Mouse (Mus musculus) limb, embryonic 14.5 days (tissue): ENCODE results near the gene Mcam. TPM values are rescaled to one million over a fixed set of nuclear protein-coding genes. Genes with fewer than 3 reads are reported as not detected.
"Not testable (repeated sequence)": the region's sequence is repeated elsewhere in the genome, so short reads cannot be mapped to it uniquely, and the experiment has no call there.

ENCODE experiments used
- ATAC-seq: fragments of 200-750 bp; cut with Nextera tagmentation; 2 replicates; pipeline ENCODE4 v1.8.0; 2017; ENCODE audit warnings: low read depth, moderate number of reproducible peaks, moderate TSS enrichment; ENCODE audit not compliant: low FRiP score
- DNase-seq: peaks from one replicate; pipeline ENCODE4 v3.0.0-alpha.2; 2015; ENCODE audit warnings: low spot score
- H3K27ac ChIP-seq: fragments of 300-500 bp; sonication (generic); replicated peaks from 2 replicates; pipeline ENCODE4 v1.5.1; 2014; ENCODE audit warnings: low read depth, mild to moderate bottlenecking, low read length, moderate library complexity, mixed read lengths
- H3K27me3 ChIP-seq: fragments of 300-500 bp; sonication (generic); 2 replicates; pipeline ENCODE4 v1.6.1; 2014; ENCODE audit warnings: low read length, mixed read lengths; ENCODE audit not compliant: control insufficient read depth, insufficient read depth
- H3K36me3 ChIP-seq: fragments of 300-500 bp; sonication (generic); 2 replicates; pipeline ENCODE4 v1.6.1; 2014; ENCODE audit warnings: mild to moderate bottlenecking, low read length, moderate library complexity, mixed read lengths; ENCODE audit not compliant: control insufficient read depth, insufficient read depth
- H3K4me1 ChIP-seq: fragments of 300-500 bp; sonication (generic); 2 replicates; pipeline ENCODE4 v1.6.1; 2014; ENCODE audit warnings: antibody characterized with exemption, low read length, mixed read lengths; ENCODE audit not compliant: control insufficient read depth, insufficient read depth
- H3K4me2 ChIP-seq: fragments of 300-500 bp; sonication (generic); replicated peaks from 2 replicates; pipeline ENCODE4 v1.6.1; 2014; ENCODE audit warnings: low read depth, mild to moderate bottlenecking, low read length, moderate library complexity; ENCODE audit not compliant: severe bottlenecking
- H3K4me3 ChIP-seq: fragments of 300-500 bp; sonication (generic); replicated peaks from 2 replicates; pipeline ENCODE4 v1.5.1; 2014; ENCODE audit warnings: low read length
- H3K9ac ChIP-seq: fragments of 300-500 bp; sonication (generic); 2 replicates; pipeline ENCODE4 v1.6.1; 2014; ENCODE audit warnings: mild to moderate bottlenecking, low read depth, low read length, moderate library complexity; ENCODE audit not compliant: severe bottlenecking
- H3K9me3 ChIP-seq: fragments of 300-500 bp; sonication (generic); 2 replicates; pipeline ENCODE4 v1.6.1; 2016; ENCODE audit warnings: low read length; ENCODE audit not compliant: control insufficient read depth
- POLR2A ChIP-seq: fragments of 200-500 bp; IDR thresholded peaks from 2 replicates; pipeline ENCODE4 v1.8.0; 2012; ENCODE audit warnings: inconsistent platforms, mild to moderate bottlenecking, moderate library complexity, borderline replicate concordance; ENCODE audit not compliant: insufficient read depth, insufficient read length; ENCODE audit errors: extremely low read depth
- whole genome bisulfite sequencing: fragments of 180-500 bp; shearing (Covaris S2); extraction: QIAGEN DNeasy Blood & Tissue Kit; methylation state at CpG from one replicate; pipeline ENCODE4 v1.1.7; 2014; 5-methylcytosine and 5-hydroxymethylcytosine counted together
- polyA plus RNA-seq, 2 experiments: library from polyadenylated mRNA; depleted of rRNA in 1 of 2; stranded (reverse) in 1 of 2; unstranded in 1 of 2; fragments of >200 nt; fragmentation: Nextera tagmentation in 1 of 2; extraction: Ambion mirVana in 1 of 2; gene quantifications; 2 replicates each; pipeline versions ENCODE4 v1.2.1 to v1.2.3; 2012 to 2014

The Mcam gene
- polyA plus RNA-seq, 2 experiments = 44.2 to 82.8 TPM

GRCm38 (mm10) chr9:44106596-44106995 lies 27.7 kb upstream of the Mcam start:
- DNase-seq (no peak), ATAC-seq (no peak)
- H3K4me3 ChIP-seq = no peak overlapping the region
- peak overlapping the region; percentile 40; the same call in 1 of the 2 replicates for H3K4me2 ChIP-seq
- H3K27me3 ChIP-seq = no peaks in the 10 kb centered on the region
- H3K4me1 ChIP-seq = peaks cover 43% of the 10 kb centered on the region
- 94% methylated on average over 4 of the region's 4 CpGs for WGBS
- peaks cover 39% of the 10 kb centered on the region for H3K36me3 ChIP-seq
- TF ChIP-seq POLR2A = no peak
- H3K9me3 ChIP-seq = no peaks in the 10 kb centered on the region
- H3K27ac ChIP-seq = peak overlapping the region; percentile 72
- no peak overlapping the region for H3K9ac ChIP-seq

- 23% methylated on average over 8 of the region's 8 CpGs for WGBS
- peaks cover 43% of the 10 kb centered on the region for H3K4me1 ChIP-seq
- no peaks in the 10 kb centered on the region for H3K9me3 ChIP-seq
- H3K4me2 ChIP-seq = peak within 1 kb of the TSS; percentile 40
- H3K36me3 ChIP-seq = peaks cover 39% of the 10 kb centered on the region
- TF ChIP-seq POLR2A = no peak
- 0 out of 2 replicates have a peak within 1 kb of the TSS, but pooled peaks have one; percentile 31 for H3K9ac ChIP-seq
- H3K4me3 ChIP-seq = peak within 1 kb of the TSS; percentile 21
- peak within 1 kb of the TSS; percentile 72 for H3K27ac ChIP-seq
- peak; percentile 79 for DNase-seq
- ATAC-seq = peak; percentile 73
- no peaks in the 10 kb centered on the region for H3K27me3 ChIP-seq
These were observed 27.2 kb upstream of the Mcam start, which contains the start of gene C1qtnf5 for GRCm38 (mm10) chr9:44107110-44107509. Gene C1qtnf5 (plus strand): TSS chr9:44107245.

- ATAC-seq = no peak
These were observed 26.6 kb upstream of the Mcam start for GRCm38 (mm10) chr9:44107557-44108179.

GRCm38 (mm10) chr9:44108269-44109055 lies 25.8 kb upstream of the Mcam start:
- 75% methylated on average over 31 of the region's 31 CpGs for WGBS
- peaks cover 39% of the 10 kb centered on the region for H3K36me3 ChIP-seq
- H3K9ac ChIP-seq = peak overlapping the region; percentile 31; the same call in 1 of the 2 replicates
- DNase-seq = no peak
- H3K4me1 ChIP-seq = peaks cover 43% of the 10 kb centered on the region
- H3K4me3 ChIP-seq = 0 out of 2 replicates have a peak overlapping the region, but pooled peaks have one; percentile 21
- H3K27me3 ChIP-seq = no peaks in the 10 kb centered on the region
- H3K9me3 ChIP-seq = no peaks in the 10 kb centered on the region
- no peak for TF ChIP-seq POLR2A
- H3K4me2 ChIP-seq = peak overlapping the region; percentile 41
- H3K27ac ChIP-seq = no peak overlapping the region
- ATAC-seq = no peak

More at GRCm38 (mm10) chr9:44107557-44108179, 26.6 kb upstream of the Mcam start:
- peak overlapping the region; percentile 21 for H3K4me3 ChIP-seq
- no peaks in the 10 kb centered on the region for H3K9me3 ChIP-seq
- 42% methylated on average over 25 of the region's 25 CpGs for WGBS
- peaks cover 39% of the 10 kb centered on the region for H3K36me3 ChIP-seq
- peak; percentile 33 for DNase-seq
- no peaks in the 10 kb centered on the region for H3K27me3 ChIP-seq
- 0 out of 2 replicates have a peak overlapping the region, but pooled peaks have one; percentile 31 for H3K9ac ChIP-seq
- peak overlapping the region; percentile 72 for H3K27ac ChIP-seq
- no peak for TF ChIP-seq POLR2A
- peaks cover 43% of the 10 kb centered on the region for H3K4me1 ChIP-seq
- H3K4me2 ChIP-seq = peak overlapping the region; percentile 40

GRCm38 (mm10) chr9:44109360-44110095 lies 24.7 kb upstream of the Mcam start:
- Histone ChIP-seq H3K27ac (no peak overlapping the region), H3K4me3 (peak overlapping the region; percentile 22), H3K36me3 (peaks cover 33% of the 10 kb centered on the region), H3K27me3 (no peaks in the 10 kb centered on the region), H3K9ac (0 out of 2 replicates have a peak overlapping the region, but pooled peaks have one; percentile 41), H3K9me3 (no peaks in the 10 kb centered on the region), H3K4me2 (peak overlapping the region; percentile 41), H3K4me1 (peaks cover 43% of the 10 kb centered on the region)
- 15% methylated on average over 9 of the region's 9 CpGs for WGBS
- DNase-seq = peak; percentile 86
- no peak for TF ChIP-seq POLR2A
- no peak for ATAC-seq

GRCm38 (mm10) chr9:44111909-44112308 lies 22.4 kb upstream of the Mcam start:
- 71% methylated on average over 9 of the region's 12 CpGs for WGBS
- not testable (repeated sequence) for ATAC-seq, H3K9ac ChIP-seq, H3K27ac ChIP-seq, DNase-seq, H3K9me3 ChIP-seq, H3K27me3 ChIP-seq
- Histone ChIP-seq H3K4me2 (peak overlapping the region; percentile 47), H3K4me1 (peaks cover 36% of the 10 kb centered on the region), H3K36me3 (peaks cover 20% of the 10 kb centered on the region), H3K4me3 (peak overlapping the region; percentile 69)
